8 mouse cellular contexts compared by ENCODE assay signal in the genomic region with DNA sequence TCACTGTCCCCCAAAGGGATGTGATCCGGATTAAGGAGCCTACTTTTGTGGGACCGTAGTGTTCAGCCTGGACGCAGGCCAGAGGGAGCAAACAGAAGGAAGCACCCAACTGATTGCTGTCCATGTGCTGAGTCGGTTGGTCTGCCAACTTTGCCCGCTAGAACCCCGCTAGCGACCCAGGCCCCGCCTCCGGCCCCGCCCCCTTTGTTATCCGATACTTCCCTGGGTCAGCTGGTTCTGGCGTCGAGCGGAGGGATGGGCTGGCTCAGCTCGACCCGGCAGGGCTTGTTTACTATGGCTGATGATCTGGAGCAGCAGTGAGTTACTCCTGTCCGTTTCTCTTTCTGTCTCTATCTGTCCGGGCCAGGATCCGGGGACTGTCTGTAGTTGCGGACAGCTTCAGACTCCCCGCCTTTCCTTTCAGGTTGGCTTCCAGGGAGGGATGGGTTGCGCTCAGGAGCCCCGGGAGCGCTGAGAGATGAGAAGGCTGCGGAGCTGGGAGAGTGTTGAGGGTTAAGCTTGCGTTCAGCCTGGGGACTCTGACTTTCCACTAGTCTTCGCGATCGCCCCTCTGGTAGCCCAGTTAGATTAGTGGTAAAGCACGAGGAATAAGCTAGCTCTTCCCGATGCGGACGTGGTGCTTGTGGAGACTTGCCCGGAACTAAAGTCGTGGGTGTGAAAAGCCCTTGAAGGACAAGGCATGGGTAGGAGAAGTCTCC. TPM values are rescaled to one million over a fixed set of nuclear protein-coding genes. Genes with fewer than 3 reads are reported as not detected.
A peak's percentile ranks its signal among the peaks of the same experiment; 100 is the strongest.
DNase-seq lines count a peak whose midpoint lies in the region; ATAC-seq lines count a peak whose summit lies in the region.

No protein-coding gene starts in this region.

- H3K9me3 ChIP-seq in embryonic facial prominence, embryonic 13.5 days = no peaks in the 10 kb centered on the region
- H3K9me3 ChIP-seq in limb, embryonic 10.5 days (replicated peaks) = no peaks in the 10 kb centered on the region
- H3K9me3 ChIP-seq in midbrain, embryonic 12.5 days = no peaks in the 10 kb centered on the region

- H3K9ac ChIP-seq in embryonic facial prominence, embryonic 13.5 days = peak overlapping the region; percentile 81
- H3K9ac ChIP-seq in midbrain, embryonic 12.5 days (replicated peaks) = peak overlapping the region; percentile 64

- peak overlapping the region; percentile 78 for H3K4me2 ChIP-seq in embryonic facial prominence, embryonic 13.5 days
- H3K4me2 ChIP-seq in midbrain, embryonic 12.5 days (replicated peaks) = peak overlapping the region; percentile 80

- under 1% methylated on average over 35 of the region's 35 CpGs for WGBS in embryonic facial prominence, embryonic 13.5 days
- WGBS in limb, embryonic 10.5 days = under 1% methylated on average over 35 of the region's 35 CpGs
- under 1% methylated on average over 35 of the region's 35 CpGs for WGBS in midbrain, embryonic 12.5 days

- H3K27ac ChIP-seq in embryonic facial prominence, embryonic 13.5 days = peak overlapping the region; percentile 82
- H3K27ac ChIP-seq in limb, embryonic 10.5 days = peak overlapping the region; percentile 85
- H3K27ac ChIP-seq in midbrain, embryonic 12.5 days (replicated peaks) = peak overlapping the region; percentile 31; the same call in 1 of the 2 replicates

- peaks cover 32% of the 10 kb centered on the region for H3K4me1 ChIP-seq in embryonic facial prominence, embryonic 13.5 days
- peaks cover 31% of the 10 kb centered on the region for H3K4me1 ChIP-seq in limb, embryonic 10.5 days
- peaks cover 26% of the 10 kb centered on the region for H3K4me1 ChIP-seq in midbrain, embryonic 12.5 days

- no peaks in the 10 kb centered on the region for H3K27me3 ChIP-seq in embryonic facial prominence, embryonic 13.5 days
- no peaks in the 10 kb centered on the region for H3K27me3 ChIP-seq in limb, embryonic 10.5 days (ENCODE audit: low read depth, poor library complexity, severe bottlenecking)
- H3K27me3 ChIP-seq in midbrain, embryonic 12.5 days = peaks cover 7% of the 10 kb centered on the region; the same call in 1 of the 2 replicates

- H3K4me3 ChIP-seq in embryonic facial prominence, embryonic 13.5 days = peak overlapping the region; percentile 75
- peak overlapping the region; percentile 76 for H3K4me3 ChIP-seq in limb, embryonic 10.5 days
- H3K4me3 ChIP-seq in midbrain, embryonic 12.5 days = peak overlapping the region; percentile 53

- ATAC-seq in embryonic facial prominence, embryonic 13.5 days (ENCODE audit: insufficient number of reproducible peaks, insufficient read depth, low FRiP score, low TSS enrichment, low read depth) = peak; percentile 88
- peak; percentile 92 for ATAC-seq in midbrain, embryonic 12.5 days (ENCODE audit: low FRiP score, low read depth)

- peak; percentile 96 for DNase-seq in 3T3-L1 (ENCODE audit: low read depth, low spot score)
- peak; percentile 99 to 100 for DNase-seq in adrenal gland, postnatal 36 days
- peak; percentile 97 to 99 for DNase-seq in heart, adult 18-20 months
- DNase-seq in kidney, adult 18-20 months = peak; percentile 97
- peak; percentile 98 for DNase-seq in limb, embryonic 10.5 days (ENCODE audit: low spot score)
- peak; percentile 80 for DNase-seq in skeletal muscle tissue, adult 2 months (ENCODE audit: low read depth, low spot score)

- H3K36me3 ChIP-seq in embryonic facial prominence, embryonic 13.5 days = peaks cover 24% of the 10 kb centered on the region
- peaks cover 15% of the 10 kb centered on the region for H3K36me3 ChIP-seq in limb, embryonic 10.5 days
- peaks cover 9% of the 10 kb centered on the region for H3K36me3 ChIP-seq in midbrain, embryonic 12.5 days

RNA-seq across cellular contexts. Expression of gene Abhd4, which starts 5.2 kb away (rescaled TPM):
- 100 to 1,000 TPM; 479 to 663 TPM for total RNA-seq in adrenal gland, postnatal 36 days (2021)
- polyA plus RNA-seq in embryonic facial prominence, embryonic 13.5 days (2015; fragmentation: Nextera tagmentation; extraction: Ambion mirVana) = 50.5 TPM in 2 replicates
- total RNA-seq in heart, adult 18-20 months (2021) = 10 to 100 TPM; 38.2 to 43.4 TPM
- polyA plus RNA-seq in limb, embryonic 10.5 days (2016; fragmentation: Nextera tagmentation; extraction: Ambion mirVana) = 32.2 and 37.7 TPM in 2 replicates
- 36.6 and 38.3 TPM in 2 replicates for polyA plus RNA-seq in midbrain, embryonic 12.5 days (2016; fragmentation: Nextera tagmentation; extraction: Ambion mirVana)

RNA-seq across cellular contexts. Expression of gene Dad1, which starts 5.3 kb away (rescaled TPM):
- total RNA-seq in adrenal gland, postnatal 36 days (2021) = 100 to 1,000 TPM; 341 to 382 TPM
- polyA plus RNA-seq in embryonic facial prominence, embryonic 13.5 days (2015; fragmentation: Nextera tagmentation; extraction: Ambion mirVana) = 340 and 359 TPM in 2 replicates
- total RNA-seq in heart, adult 18-20 months (2021) = 100 to 1,000 TPM; 107 to 112 TPM
- polyA plus RNA-seq in limb, embryonic 10.5 days (2016; fragmentation: Nextera tagmentation; extraction: Ambion mirVana) = 234 and 239 TPM in 2 replicates
- polyA plus RNA-seq in midbrain, embryonic 12.5 days (2016; fragmentation: Nextera tagmentation; extraction: Ambion mirVana) = 220 and 224 TPM in 2 replicates

RNA-seq across cellular contexts. Expression of gene Olfr49, which starts 25.6 kb away (rescaled TPM):
- not detected for total RNA-seq in adrenal gland, postnatal 36 days (2021)
- not detected in 2 replicates for polyA plus RNA-seq in embryonic facial prominence, embryonic 13.5 days (2015; fragmentation: Nextera tagmentation; extraction: Ambion mirVana)
- not detected for total RNA-seq in heart, adult 18-20 months (2021)
- polyA plus RNA-seq in limb, embryonic 10.5 days (2016; fragmentation: Nextera tagmentation; extraction: Ambion mirVana) = not detected in 2 replicates
- polyA plus RNA-seq in midbrain, embryonic 12.5 days (2016; fragmentation: Nextera tagmentation; extraction: Ambion mirVana) = not detected in 2 replicates

Comparison
In these comparisons a context has a peak if more than half of its experiments do, and no peak if none do; other contexts are left out.
1. Peak in every context shown above with its lines: DNase-seq, ATAC-seq, H3K4me3 ChIP-seq and H3K27ac ChIP-seq.
2. H3K27ac ChIP-seq: peak in every context shown above with its lines; median percentile 85 in limb, embryonic 10.5 days; 82 in embryonic facial prominence, embryonic 13.5 days; 31 in midbrain, embryonic 12.5 days.